Mouse (Mus musculus) forelimb bud, embryonic 11.5 days (tissue): ENCODE results near the gene Zfp658.

Experiments
- DNase-seq: peaks from one replicate; pipeline ENCODE4 v3.0.0-alpha.2; 2012; ENCODE audit warnings: low read depth, low spot score

Zfp658 gene

GRCm38 (mm10) chr7:43580526-43580925 lies 18.5 kb downstream of the Zfp658 start:
- DNase-seq: no peak

DNA sequence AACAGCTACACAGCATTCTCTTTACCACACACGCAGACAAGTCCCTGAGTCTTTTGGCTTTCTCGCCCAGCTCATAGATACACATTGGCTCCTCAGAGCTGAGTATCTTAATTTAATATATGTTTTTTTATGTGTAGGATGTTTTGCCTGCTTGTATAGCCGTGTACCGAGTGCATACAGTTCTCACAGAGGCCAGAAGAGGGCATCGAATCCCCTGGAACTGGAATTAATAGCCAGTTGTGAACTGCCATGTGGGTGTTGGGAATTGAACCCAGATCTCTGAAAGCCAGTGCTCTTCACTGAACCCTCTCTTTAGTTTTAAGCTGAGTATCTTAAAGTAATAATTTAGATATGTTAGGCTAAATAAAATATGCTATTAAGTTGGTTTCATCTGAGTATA lies 22.7 kb downstream of the Zfp658 start:
- no peak for DNase-seq

- DNase-seq: no peak
These were observed 39.8 kb downstream of the Zfp658 start for GRCm38 (mm10) chr7:43601884-43602283.

DNA sequence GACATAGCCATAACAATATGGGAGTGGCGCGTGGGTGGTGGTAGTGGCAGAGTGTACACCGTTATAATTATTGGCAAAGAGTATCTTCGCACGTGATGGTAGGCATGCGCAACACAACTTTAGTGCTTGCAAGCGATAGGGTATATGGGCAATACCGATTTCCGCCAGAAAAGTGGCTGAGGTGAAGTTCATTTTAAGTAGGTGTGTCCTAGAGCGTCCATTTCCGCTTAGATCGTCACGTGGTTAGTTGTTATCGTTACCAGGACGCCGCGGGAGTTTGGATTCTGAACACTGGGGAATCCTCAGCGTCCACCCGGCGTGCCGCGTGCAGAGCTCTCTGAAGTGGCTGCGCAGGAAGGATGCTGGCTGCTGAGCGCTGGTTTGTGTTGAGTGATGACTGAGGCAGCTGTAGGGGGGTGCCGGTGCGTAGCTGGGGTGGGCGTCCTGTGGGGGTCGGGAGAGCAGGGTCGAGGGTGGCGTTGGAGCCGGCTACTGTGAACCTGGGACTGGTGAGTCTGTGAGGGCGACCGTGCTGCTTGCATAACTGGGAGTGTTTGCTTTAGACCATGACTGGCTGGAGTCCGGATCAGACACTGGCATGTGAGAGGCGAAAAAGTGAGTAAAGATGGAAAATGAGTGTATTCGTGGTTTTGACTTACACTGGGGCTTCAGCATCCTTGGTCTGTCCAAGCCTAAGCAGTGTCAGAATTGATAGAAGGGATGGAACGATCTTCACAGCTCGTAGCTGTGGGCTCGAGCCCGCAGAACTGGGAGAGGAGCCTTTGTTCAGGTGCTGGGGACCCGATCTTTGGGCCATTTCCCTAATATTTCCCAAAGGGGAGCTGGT lies 45.1 kb downstream of the Zfp658 start, which contains the start of gene Zfp819:
Gene Zfp819, plus strand, starts transcription at position 274 of the 847 bp plus-strand sequence.
- DNase-seq: peak; percentile 71

DNA sequence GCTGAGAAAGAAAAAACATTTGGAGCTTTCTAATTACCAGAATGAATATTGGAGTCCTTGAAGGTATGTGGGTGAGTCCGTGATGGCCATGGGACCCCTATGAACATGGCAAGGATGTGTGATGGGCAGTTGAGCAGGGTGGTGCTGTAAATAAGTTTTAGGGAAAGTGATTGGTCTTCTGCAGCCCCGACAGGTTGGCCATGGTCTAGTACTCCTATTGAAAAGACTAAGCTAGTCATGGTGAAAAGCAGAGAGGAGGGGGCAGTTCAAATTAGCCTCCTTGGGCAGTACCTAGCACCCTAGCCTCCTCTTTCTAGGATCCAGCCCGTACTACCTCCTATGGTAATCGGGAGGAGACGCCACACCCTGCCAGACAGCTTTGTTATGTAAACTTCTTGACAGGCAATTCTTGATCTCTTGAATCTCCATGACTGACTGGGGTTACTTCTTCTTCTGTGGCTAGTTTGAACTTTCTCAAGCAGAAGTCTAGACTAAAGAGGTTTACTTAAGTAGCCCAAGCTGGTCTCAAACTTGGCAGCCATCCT lies 45.8 kb downstream of the Zfp658 start:
- no peak for DNase-seq

DNA sequence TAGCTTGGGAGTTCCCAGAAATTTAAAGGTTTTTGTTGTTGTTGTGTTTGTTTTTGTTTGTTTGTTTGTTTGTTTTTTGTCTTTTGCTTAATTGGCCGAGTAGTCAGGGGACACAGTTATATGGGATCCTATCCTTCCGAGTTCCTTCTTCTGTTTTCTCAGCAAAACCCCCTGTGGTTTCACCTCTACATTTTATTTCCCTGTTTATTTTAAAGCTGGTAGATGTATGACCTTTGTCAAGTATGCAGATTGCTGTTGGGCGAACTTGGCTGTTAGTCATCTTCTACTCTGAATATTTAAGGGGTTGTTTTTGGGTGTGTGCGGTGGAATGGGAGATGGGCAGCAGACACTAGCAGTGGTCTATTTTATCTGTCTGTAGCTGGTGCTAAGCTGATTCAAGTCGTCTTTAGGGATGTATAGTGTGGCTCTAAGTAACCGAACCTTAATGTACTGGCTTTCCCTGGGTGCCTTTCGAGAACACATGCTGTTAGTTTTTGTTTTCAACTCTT lies 46.3 kb downstream of the Zfp658 start:
- DNase-seq: no peak

GRCm38 (mm10) chr7:43613816-43614551 lies 51.9 kb downstream of the Zfp658 start:
- no peak for DNase-seq

- no peak for DNase-seq
These were observed 60.9 kb downstream of the Zfp658 start for GRCm38 (mm10) chr7:43622927-43623326.

- DNase-seq: peak; percentile 8
These were observed 61.8 kb downstream of the Zfp658 start for GRCm38 (mm10) chr7:43623819-43624218.
